Mouse (Mus musculus) brain, embryonic 18.5 days (tissue): ENCODE results near the gene Sirpb1c.
"Not testable (repeated sequence)": the region's sequence is repeated elsewhere in the genome, so short reads cannot be mapped to it uniquely, and the experiment has no call there.

ENCODE experiments used
- DNase-seq: peaks from one replicate; pipeline ENCODE4 v3.0.0-alpha.2; 2012; ENCODE audit warnings: low read depth, low spot score

Gene Sirpb1c

DNA sequence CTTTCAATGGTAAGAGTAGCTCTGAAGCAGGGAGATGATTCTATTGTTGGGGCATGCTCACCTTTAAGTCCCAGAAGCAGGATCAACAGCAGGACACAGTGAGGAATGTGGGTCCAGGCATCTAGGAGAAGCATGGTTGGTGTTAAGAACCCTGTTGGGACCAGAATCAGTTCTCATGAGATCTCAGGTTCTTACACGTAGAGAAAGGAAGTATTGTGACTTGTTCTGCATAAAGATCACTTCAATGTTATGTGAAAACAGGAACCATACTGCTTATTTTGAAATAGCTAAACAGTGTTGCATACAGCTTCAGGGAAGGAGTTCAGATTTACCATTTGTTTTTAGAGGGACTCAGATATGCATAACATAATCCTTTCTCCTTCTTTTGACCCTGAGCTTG, at the start of gene Sirpb1c:
TSS of gene Sirpb1c (minus strand) at position 249 of the 400 bp plus-strand sequence.
- DNase-seq = not testable (repeated sequence)

DNA sequence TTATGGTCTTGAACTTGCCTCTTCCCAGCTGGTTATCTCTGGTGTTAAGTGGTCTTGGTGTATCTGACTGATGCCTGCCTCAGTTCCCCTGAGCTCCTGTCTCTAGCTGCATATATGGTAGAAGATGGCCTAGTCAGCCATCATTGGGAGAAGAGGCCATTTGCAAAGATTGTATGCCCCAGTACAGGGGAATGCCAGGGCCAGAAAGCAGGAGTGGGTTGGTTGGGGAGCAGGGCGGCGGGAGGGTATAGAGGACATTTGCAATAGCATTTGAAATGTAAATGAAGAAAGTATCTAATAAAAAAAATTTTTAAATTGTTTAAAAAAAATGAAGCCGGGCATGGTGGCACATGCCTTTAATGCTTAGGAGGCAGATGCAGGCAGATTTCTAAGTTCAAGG, 38.1 kb upstream of the Sirpb1c start:
- no peak for DNase-seq

DNA sequence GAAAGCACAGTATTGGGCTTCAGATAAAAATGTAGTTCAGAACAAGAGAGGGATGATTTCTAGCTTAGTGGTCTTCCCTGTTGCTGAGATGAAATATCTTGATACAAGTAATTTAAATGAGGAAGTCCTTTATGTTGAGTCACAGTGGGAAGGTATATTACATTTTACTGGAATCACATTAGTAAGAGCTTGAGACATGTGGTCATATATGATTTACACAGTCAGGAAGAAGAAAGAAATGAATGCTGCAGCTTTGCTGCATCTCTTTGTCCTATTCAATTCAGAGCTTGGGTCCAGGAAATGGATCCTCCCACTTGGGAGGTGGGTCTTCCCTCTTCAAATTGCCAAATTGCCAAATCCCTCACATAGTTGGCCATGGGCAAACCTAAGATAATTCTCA, 7.4 kb upstream of the Sirpb1c start:
- not testable (repeated sequence) for DNase-seq

DNA sequence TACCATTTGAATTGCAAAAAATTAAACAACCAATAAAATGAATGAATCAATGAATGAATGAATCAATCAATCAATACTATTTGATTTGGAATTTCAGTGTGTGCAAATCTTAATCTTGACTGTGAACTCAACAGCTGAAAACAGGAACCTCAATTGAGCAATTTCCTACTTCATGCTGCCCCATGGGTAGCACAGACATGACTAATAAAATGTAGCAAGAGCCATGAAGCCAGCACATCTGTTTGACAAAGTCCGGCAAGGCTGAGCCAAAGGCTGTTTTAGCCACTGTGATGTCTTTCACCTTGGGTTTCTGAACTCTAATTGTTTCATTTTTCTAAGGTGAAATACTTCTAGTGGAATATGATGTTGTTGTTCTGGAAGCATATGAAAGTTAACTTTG, 1.6 kb upstream of the Sirpb1c start:
- DNase-seq = no peak

DNA sequence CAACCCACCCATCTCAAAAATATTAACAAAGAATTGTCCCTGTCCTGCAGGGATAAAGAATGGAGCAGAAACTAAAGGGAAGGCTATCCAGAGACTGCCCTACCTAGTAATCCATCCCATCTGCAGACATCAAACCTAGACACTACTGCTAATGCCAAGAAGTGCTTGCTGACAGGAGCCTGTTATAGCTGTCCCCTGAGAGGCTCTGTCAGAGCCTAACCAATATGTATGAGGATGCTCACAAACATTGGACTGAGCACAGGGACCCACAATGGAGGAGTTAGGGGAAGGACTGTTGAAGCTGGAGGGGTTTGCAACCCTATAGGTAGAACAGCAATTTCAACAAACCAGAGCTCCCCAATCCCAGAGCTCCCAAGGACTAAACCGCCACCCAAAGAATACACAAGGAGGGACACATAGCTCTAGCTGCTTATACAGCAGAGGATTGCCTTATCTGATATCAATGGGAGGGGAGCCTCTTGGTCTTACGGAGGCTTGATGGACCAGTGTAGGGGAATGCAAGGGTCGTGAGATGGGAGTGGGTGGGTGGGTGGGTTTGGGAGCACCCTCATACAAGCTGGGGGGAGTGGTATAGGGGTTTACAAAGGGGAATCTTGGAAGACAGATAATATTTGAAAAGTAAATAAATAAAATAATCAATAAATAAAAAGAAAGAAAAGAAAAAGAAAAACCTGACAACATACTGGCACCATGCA, 838 bp downstream of the Sirpb1c start:
- DNase-seq = no peak

DNA sequence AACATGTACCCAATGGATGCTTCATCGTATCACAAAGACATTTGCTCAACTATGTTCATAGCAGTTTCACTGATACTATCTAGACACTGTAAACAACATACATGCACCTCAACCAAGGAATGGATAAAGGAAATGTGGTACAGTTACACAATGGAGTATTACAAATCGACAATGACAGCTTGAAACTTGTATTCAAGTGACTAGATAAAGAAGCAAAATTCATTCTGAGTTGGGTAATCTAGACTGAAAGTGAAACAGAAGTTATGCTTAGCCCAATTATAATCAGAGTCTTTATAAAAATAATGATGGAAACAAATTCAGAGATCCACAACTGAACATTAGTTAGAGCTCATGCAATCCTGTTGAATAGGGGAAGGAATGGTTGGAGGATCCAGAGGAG, 74.7 kb downstream of the Sirpb1c start:
- DNase-seq = not testable (repeated sequence)
